Mouse (Mus musculus): Measurements from ENCODE around the gene Arhgef39.

- TF ChIP-seq POLR2A (IDR thresholded peaks at IDR 0.05; ENCODE audit: borderline replicate concordance, low read depth, low read length) (no peak), CTCF (IDR thresholded peaks at IDR 0.05; ENCODE audit: low read depth, low read length) (no peak)
Observed at GRCm38 (mm10) chr4:43481894-43482456, 17.5 kb downstream of the Arhgef39 start.

All from bone marrow macrophage, adult 2 months (primary cell).